Mouse (Mus musculus) forebrain, embryonic 11.5 days (tissue): ENCODE results near the gene Map7d1. TPM values are rescaled to one million over a fixed set of nuclear protein-coding genes. Genes with fewer than 3 reads are reported as not detected.
A peak's percentile ranks its signal among the peaks of the same experiment; 100 is the strongest.

ENCODE experiments used
- ATAC-seq: fragments of 200-750 bp; cut with Nextera tagmentation; replicated peaks from 2 replicates; pipeline ENCODE4 v1.8.0; 2017; ENCODE audit warnings: moderate TSS enrichment; ENCODE audit not compliant: low FRiP score
- DNase-seq: peaks from one replicate; pipeline ENCODE4 v3.0.0-alpha.2; 2017; ENCODE audit warnings: low spot score
- H3K27ac ChIP-seq: fragments of 300-500 bp; sonication (generic); 2 replicates; pipeline ENCODE4 v1.5.1; 2014; ENCODE audit warnings: low read depth, low read length
- H3K27me3 ChIP-seq: fragments of 300-500 bp; sonication (generic); 2 replicates; pipeline ENCODE4 v1.6.1; 2014; ENCODE audit warnings: mild to moderate bottlenecking, low read length, mixed read lengths; ENCODE audit not compliant: control insufficient read depth, insufficient read depth
- H3K36me3 ChIP-seq: fragments of 300-500 bp; sonication (generic); 2 replicates; pipeline ENCODE4 v1.6.1; 2014; ENCODE audit warnings: mild to moderate bottlenecking, low read length, moderate library complexity, mixed read lengths; ENCODE audit not compliant: control insufficient read depth, insufficient read depth
- H3K4me1 ChIP-seq: fragments of 300-500 bp; sonication (generic); replicated peaks from 2 replicates; pipeline ENCODE4 v1.6.1; 2014; ENCODE audit warnings: low read length, mixed read lengths; ENCODE audit not compliant: control insufficient read depth, insufficient read depth
- H3K4me2 ChIP-seq: fragments of 300-500 bp; sonication (generic); 2 replicates; pipeline ENCODE4 v1.6.1; 2014; ENCODE audit warnings: low read depth, mild to moderate bottlenecking, low read length, moderate library complexity, mixed read lengths; ENCODE audit not compliant: severe bottlenecking
- H3K4me3 ChIP-seq: fragments of 300-500 bp; sonication (generic); 2 replicates; pipeline ENCODE4 v1.5.1; 2014; ENCODE audit warnings: low read depth, low read length
- H3K9ac ChIP-seq: fragments of 300-500 bp; sonication (generic); 2 replicates; pipeline ENCODE4 v1.6.1; 2014; ENCODE audit warnings: low read length
- H3K9me3 ChIP-seq: fragments of 300-500 bp; sonication (generic); 2 replicates; pipeline ENCODE4 v1.6.1; 2016; ENCODE audit warnings: low read length, mixed read lengths; ENCODE audit not compliant: control insufficient read depth
- WGBS: fragments of 180-500 bp; shearing (Covaris S2); extraction: QIAGEN DNeasy Blood & Tissue Kit; methylation state at CpG from one replicate; pipeline ENCODE4 v1.1.7; 2014; 5-methylcytosine and 5-hydroxymethylcytosine counted together
- polyA plus RNA-seq: library from polyadenylated mRNA; unstranded; fragments of >200 nt; fragmentation: Nextera tagmentation; extraction: Ambion mirVana; gene quantifications from 2 replicates; pipeline ENCODE4 v1.2.1, GENCODE M21; 2014

Gene Map7d1
- polyA plus RNA-seq, 1 experiment from 2014 or later: 80.6 TPM

GRCm38 (mm10) chr4:126278565-126278915 is 22.4 kb upstream of the Map7d1 start:
- no peak for DNase-seq
- 0 out of 2 replicates have a peak overlapping the region, but pooled peaks have one; percentile 8 for H3K9ac ChIP-seq
- no peaks in the 10 kb centered on the region for H3K4me1 ChIP-seq
- no peaks in the 10 kb centered on the region for H3K9me3 ChIP-seq
- H3K36me3 ChIP-seq: no peaks in the 10 kb centered on the region; the same call in 1 of the 2 replicates
- 29% methylated on average over 9 of the region's 9 CpGs for WGBS
- no peak overlapping the region for H3K27ac ChIP-seq
- H3K27me3 ChIP-seq: no peaks in the 10 kb centered on the region
- H3K4me2 ChIP-seq: no peak overlapping the region
- H3K4me3 ChIP-seq: no peak overlapping the region
- ATAC-seq: no peak

GRCm38 (mm10) chr4:126277906-126278564 is 21.9 kb upstream of the Map7d1 start:
- DNase-seq (peak; percentile 71), ATAC-seq (peak; percentile 55; the same call in 1 of the 2 replicates)
- H3K27ac ChIP-seq: no peak overlapping the region
- H3K27me3 ChIP-seq: no peaks in the 10 kb centered on the region
- no peaks in the 10 kb centered on the region for H3K4me1 ChIP-seq
- H3K4me3 ChIP-seq: no peak overlapping the region
- no peak overlapping the region for H3K9ac ChIP-seq
- no peak overlapping the region for H3K4me2 ChIP-seq
- 6% methylated on average over 13 of the region's 13 CpGs for WGBS
- H3K36me3 ChIP-seq: no peaks in the 10 kb centered on the region; the same call in 1 of the 2 replicates
- no peaks in the 10 kb centered on the region for H3K9me3 ChIP-seq

GRCm38 (mm10) chr4:126275681-126276131 is 19.6 kb upstream of the Map7d1 start:
- Histone ChIP-seq H3K9ac (no peak overlapping the region), H3K36me3 (no peaks in the 10 kb centered on the region; the same call in none of the 2 replicates), H3K4me3 (no peak overlapping the region), H3K4me1 (no peaks in the 10 kb centered on the region), H3K27me3 (no peaks in the 10 kb centered on the region), H3K4me2 (no peak overlapping the region), H3K9me3 (no peaks in the 10 kb centered on the region), H3K27ac (no peak overlapping the region)
- ATAC-seq (no peak), DNase-seq (no peak)
- WGBS: 91% methylated on average over 13 of the region's 13 CpGs

DNA sequence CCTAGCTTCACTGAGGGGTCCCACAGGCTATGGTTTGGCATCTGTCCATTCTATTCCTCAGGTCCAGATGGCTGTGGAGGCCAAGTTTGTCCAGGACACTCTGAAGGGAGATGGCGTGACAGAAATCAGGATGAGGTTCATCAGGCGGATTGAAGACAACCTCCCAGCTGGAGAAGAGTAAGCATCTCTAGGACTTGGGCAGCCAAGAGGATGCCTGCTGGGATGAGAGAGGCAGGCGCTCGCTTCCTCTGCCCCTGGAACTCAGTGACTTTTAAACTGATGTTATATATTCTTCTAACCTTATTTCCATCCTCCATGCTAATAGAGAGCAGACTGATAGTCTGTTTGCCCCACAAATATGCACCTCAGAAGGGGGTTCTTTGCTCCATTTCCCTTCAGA is 18.9 kb upstream of the Map7d1 start:
- H3K4me3 ChIP-seq: no peak overlapping the region
- 90% methylated on average over 4 of the region's 4 CpGs for WGBS
- H3K9ac ChIP-seq: no peak overlapping the region
- DNase-seq (no peak), ATAC-seq (no peak)
- no peaks in the 10 kb centered on the region for H3K9me3 ChIP-seq
- no peak overlapping the region for H3K27ac ChIP-seq
- no peaks in the 10 kb centered on the region for H3K4me1 ChIP-seq
- no peaks in the 10 kb centered on the region; the same call in none of the 2 replicates for H3K36me3 ChIP-seq
- H3K4me2 ChIP-seq: no peak overlapping the region
- H3K27me3 ChIP-seq: no peaks in the 10 kb centered on the region

DNA sequence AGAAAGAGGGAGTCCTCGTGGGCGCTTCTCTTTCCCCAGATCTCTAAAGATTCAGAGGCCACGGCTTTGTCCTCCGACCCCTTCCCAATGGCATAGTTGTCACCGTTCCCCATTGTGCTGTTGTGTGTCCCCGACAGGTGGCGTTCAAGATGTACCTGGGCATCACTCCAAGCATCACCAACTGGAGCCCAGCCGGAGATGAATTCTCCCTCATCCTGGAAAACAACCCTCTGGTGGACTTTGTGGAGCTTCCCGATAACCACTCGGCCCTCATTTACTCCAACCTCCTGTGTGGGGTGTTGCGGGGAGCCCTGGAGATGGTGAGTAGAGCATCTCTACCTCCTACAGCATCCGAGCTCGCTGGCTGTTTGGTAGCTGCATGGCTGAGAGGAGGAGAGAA is 17.6 kb upstream of the Map7d1 start:
- Histone ChIP-seq H3K27me3 (no peaks in the 10 kb centered on the region), H3K36me3 (no peaks in the 10 kb centered on the region; the same call in none of the 2 replicates), H3K9ac (no peak overlapping the region), H3K4me1 (no peaks in the 10 kb centered on the region), H3K4me3 (no peak overlapping the region), H3K27ac (no peak overlapping the region), H3K4me2 (no peak overlapping the region), H3K9me3 (no peaks in the 10 kb centered on the region)
- WGBS: 69% methylated on average over 13 of the region's 13 CpGs
- DNase-seq (no peak), ATAC-seq (no peak)

GRCm38 (mm10) chr4:126269292-126269691 is 13.1 kb upstream of the Map7d1 start:
- no peaks in the 10 kb centered on the region; the same call in none of the 2 replicates for H3K36me3 ChIP-seq
- ATAC-seq (no peak), DNase-seq (no peak)
- no peaks in the 10 kb centered on the region for H3K27me3 ChIP-seq
- no peak overlapping the region for H3K4me3 ChIP-seq
- no peaks in the 10 kb centered on the region for H3K9me3 ChIP-seq
- 86% methylated on average over 3 of the region's 3 CpGs for WGBS
- no peak overlapping the region for H3K4me2 ChIP-seq
- H3K27ac ChIP-seq: no peak overlapping the region
- no peaks in the 10 kb centered on the region for H3K4me1 ChIP-seq
- H3K9ac ChIP-seq: no peak overlapping the region

DNA sequence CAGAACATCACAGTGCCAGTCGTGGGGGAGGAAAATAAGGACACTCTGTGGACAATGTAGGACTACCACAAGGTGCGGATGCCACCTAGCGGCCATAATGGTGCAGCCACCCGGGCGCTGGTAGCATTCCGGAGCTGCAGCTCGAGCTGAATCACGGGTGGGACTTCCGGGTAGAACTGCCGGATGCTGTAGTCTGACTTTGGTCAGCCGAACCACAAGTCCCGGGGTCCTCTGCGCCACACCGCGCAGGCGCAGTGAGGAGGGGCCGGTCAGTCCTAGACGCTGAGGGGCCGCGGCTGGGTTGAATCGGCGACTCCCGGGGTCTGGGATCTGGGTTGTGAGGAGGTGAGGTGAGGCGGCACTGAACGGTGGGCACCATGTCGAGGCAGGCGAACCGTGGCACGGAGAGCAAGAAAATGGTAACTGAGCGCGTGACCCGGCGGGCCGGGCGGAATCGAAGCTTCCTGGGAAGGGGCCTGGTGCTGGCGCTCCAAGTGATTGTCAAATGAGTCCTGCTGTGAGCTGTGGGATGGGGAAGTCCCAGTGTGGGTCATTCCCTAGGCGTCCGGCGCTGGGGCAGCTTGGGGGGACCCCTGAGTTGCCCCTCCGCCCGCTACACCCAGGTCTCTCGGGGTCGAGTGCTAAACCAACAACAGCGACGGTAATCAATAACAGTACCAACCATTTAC is 6.1 kb upstream of the Map7d1 start, which contains the start of gene Trappc3:
Gene Trappc3, plus strand, starts transcription at position 207 of the 689 bp plus-strand sequence.
- Histone ChIP-seq H3K4me2 (peak within 1 kb of the TSS; percentile 84), H3K9me3 (no peaks in the 10 kb centered on the region), H3K36me3 (no peaks in the 10 kb centered on the region), H3K27ac (peak within 1 kb of the TSS; percentile 28; the same call in 1 of the 2 replicates), H3K27me3 (no peaks in the 10 kb centered on the region), H3K4me3 (peak within 1 kb of the TSS; percentile 78), H3K9ac (peak within 1 kb of the TSS; percentile 80), H3K4me1 (peaks cover 25% of the 10 kb centered on the region)
- peak; percentile 94 for ATAC-seq
- DNase-seq: peak; percentile 99
- under 1% methylated on average over 46 of the region's 46 CpGs for WGBS

DNA sequence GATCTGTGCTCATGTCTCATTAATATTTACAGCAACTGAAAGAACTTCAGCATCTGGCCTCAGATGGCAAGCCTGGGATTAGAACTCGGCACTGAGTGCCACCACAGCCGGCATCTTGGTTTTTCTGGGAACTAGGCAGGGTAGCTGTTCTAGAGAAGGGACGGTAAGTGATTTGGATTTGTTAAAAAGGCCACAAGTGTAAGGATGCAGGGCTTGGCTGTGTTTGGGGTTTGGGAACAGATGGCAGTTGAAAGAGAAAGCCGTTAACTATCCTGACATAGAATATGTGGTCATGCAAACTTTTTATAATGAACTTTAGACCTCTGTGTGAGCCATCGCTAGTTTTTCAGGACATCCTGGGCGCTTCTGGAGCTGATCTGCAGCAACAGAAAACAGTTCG is 5.5 kb upstream of the Map7d1 start:
- Histone ChIP-seq H3K27me3 (no peaks in the 10 kb centered on the region), H3K4me3 (no peak overlapping the region), H3K36me3 (no peaks in the 10 kb centered on the region), H3K9me3 (no peaks in the 10 kb centered on the region), H3K4me1 (peaks cover 29% of the 10 kb centered on the region), H3K9ac (no peak overlapping the region), H3K4me2 (no peak overlapping the region; the same call in 1 of the 2 replicates), H3K27ac (no peak overlapping the region)
- WGBS: 56% methylated on average over 7 of the region's 7 CpGs
- no peak for ATAC-seq
- no peak for DNase-seq
